Mouse (Mus musculus) 416B (cell line): ENCODE measurements around the gene Sstr2.

ENCODE experiments used
- DNase-seq: peaks from one replicate; pipeline ENCODE4 v3.0.0; 2011; ENCODE audit warnings: low read depth

The Sstr2 gene

GRCm38 (mm10) chr11:113618672-113619419, at the start of gene Sstr2:
Sstr2 (plus strand) TSS chr11:113619342.
- DNase-seq = no peak

DNA sequence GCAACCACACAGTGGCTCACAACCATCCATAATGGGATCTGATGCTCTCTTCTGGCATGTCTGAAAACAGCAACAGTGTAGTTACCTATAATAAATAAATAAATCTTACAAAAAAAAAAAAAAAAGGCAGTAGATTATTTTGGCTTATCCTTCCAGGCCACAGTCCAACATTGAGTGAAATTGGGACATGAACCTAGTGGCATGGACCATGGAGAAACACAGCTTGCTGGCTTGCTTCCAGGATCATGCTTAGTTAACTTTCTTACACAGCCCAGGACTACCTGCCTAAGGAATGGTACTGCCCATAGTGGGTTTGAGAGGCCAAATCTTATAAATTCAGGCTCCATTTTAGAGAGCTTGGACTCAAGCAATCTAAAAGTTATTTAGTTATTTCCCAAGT, 47.5 kb upstream of the Sstr2 start:
- DNase-seq = no peak

GRCm38 (mm10) chr11:113572641-113573040, 46.5 kb upstream of the Sstr2 start:
- no peak for DNase-seq

- no peak for DNase-seq
Observed at GRCm38 (mm10) chr11:113577221-113577620, 41.9 kb upstream of the Sstr2 start.

DNA sequence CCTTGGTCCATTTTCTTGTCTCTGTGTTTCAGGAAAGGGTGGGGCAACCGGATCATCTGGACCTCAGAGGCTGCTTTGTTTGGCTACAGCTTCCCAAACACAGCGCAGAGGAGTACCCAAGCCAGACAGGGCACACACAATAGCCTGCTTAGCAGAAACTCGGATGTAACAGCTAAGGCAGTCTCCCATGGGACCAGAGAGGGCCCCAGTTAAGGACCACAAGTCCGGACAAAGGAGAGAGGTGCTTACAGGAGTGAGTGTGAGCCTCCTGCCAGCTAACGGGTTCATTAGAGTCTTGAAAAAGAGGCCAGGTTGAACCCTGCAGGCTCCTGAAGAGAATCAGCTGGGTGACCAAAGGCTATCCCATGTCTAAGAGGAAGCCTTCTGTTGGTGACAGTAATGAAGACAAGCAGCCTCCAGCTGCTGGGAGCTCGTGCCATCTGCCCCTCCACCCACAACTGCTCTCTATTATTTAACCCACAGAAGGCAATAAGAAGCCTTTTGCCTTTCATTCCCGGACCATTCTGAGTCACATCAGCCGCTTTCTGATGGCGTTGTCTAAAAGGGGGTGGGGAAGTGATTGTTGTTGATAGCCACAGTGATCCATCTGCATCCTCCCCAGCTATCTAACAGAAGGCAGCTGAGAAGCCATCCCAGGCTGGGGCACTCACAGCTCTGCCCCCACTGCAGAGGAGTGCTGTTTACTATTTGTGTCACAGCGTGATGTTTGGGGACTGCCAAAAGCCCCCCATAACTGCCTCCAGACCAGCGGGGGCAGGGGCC, 35.1 kb upstream of the Sstr2 start:
- DNase-seq = no peak

- DNase-seq = no peak
Observed at GRCm38 (mm10) chr11:113586423-113586822, 32.7 kb upstream of the Sstr2 start.

- no peak for DNase-seq
Observed at GRCm38 (mm10) chr11:113588936-113589335, 30.2 kb upstream of the Sstr2 start.

DNA sequence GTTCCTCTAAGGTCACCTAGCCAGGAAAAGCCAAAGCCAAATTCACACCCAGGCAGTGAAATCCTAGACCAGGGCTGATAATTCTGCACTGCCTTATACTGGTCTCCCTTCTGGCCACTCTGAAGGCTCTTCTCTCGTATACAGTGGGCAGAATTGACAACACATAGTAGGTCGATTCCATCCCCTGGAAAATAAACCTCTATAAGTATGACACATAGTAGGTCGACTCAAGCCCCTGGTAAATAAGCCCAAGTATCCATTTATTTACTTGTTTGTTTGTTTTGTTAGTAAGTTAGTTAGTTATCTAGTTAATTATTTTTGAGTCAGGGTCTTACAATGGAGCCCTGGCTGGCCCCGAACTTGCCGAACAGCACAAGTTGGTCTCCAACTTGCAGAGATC, 24.0 kb upstream of the Sstr2 start:
- no peak for DNase-seq

DNA sequence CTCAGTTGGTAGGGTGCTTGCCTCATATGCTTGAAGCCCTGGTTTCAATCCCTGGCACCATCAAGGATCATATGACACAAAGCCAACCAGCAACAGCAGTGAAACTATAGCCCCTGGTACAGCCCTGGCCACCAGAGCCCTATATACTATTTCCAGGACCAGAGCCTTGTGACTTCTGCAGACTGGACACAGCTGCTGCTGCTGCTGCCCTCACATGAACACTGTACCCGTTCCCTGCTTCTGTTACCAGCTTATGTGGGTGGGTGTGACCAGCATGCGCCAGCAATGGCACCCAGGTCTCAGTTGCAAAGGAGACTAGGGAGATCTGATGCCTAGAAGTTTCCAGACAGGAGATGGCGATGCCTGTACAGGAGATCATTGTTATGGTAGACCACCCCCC, 21.5 kb upstream of the Sstr2 start:
- DNase-seq = no peak

DNA sequence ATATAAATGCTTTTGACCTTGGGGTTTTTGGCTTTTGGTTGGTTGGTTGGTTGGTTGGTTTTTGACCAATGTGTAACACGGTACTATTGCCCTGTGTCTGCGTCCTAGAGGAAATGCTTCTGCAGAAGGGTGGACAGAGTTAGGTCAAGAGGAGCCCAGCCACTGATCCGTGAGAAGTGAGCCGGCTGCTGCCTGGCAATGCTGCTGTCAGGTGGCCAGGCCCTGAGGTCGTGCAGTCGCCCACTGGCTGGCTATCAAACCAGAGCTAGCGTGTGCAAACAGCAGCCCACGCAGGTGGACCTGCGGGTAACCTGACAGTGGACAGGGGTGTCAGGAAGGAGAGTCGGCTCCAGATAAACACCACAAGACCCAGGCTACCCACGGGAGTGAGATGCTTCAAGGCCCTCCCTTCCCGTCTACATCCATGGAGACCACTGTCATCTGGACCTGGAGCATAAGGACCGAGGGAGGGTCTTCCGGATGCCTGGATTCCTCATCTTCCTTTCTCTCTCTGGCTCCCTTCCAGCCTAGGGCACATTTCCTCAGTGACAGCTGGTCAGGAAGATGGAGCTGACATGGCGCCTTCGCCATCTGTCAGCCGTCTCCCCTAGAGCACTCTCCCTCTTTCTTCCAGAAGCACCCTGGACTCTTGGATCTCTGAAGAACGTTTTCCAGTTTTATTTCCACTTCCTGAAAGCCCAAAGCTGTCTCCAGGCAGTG, 18.5 kb upstream of the Sstr2 start:
- DNase-seq = no peak

- DNase-seq = no peak
Observed at GRCm38 (mm10) chr11:113601616-113602343, 17.4 kb upstream of the Sstr2 start.

DNA sequence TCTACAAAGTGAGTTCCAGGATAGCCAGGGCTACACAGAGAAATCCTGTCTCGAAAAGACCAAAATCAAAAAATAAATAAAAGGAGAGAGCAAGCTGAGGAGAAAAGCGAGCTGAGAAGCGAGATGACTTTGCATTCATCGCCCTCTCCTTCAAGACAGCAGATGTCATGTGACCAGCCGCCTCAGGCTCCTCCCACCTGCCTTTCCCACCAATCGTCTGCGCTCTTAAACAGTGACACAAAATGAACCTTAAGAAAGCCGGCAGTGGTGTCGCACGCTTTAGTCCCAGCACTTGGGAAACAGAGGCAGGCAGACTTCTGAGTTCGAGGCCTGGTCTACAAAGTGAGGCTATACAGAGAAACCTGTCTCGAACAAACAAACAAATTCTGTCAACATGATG, 11.6 kb upstream of the Sstr2 start:
- DNase-seq = no peak

GRCm38 (mm10) chr11:113609581-113609980, 9.6 kb upstream of the Sstr2 start:
- DNase-seq = no peak

DNA sequence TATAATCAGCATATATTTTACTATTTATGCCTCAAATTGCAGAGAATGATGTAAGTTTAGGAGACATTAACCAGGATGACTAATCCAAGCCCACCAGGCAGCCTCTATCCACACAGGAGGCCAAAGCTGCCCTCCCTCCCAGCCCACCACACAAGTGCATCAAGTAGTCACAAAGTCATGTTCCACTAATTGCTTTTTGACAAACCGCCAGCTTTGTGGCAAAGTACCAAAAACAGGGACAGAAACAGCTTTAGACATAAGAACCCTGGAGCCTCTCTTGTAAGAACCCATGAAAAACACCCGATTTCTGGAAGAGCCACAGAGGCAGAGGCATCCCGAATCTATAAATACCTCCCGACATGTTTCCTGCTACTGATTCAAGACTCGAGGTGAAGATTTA, 8.9 kb upstream of the Sstr2 start:
- DNase-seq = no peak

- no peak for DNase-seq
Observed at GRCm38 (mm10) chr11:113611112-113611646, 8.0 kb upstream of the Sstr2 start.

DNA sequence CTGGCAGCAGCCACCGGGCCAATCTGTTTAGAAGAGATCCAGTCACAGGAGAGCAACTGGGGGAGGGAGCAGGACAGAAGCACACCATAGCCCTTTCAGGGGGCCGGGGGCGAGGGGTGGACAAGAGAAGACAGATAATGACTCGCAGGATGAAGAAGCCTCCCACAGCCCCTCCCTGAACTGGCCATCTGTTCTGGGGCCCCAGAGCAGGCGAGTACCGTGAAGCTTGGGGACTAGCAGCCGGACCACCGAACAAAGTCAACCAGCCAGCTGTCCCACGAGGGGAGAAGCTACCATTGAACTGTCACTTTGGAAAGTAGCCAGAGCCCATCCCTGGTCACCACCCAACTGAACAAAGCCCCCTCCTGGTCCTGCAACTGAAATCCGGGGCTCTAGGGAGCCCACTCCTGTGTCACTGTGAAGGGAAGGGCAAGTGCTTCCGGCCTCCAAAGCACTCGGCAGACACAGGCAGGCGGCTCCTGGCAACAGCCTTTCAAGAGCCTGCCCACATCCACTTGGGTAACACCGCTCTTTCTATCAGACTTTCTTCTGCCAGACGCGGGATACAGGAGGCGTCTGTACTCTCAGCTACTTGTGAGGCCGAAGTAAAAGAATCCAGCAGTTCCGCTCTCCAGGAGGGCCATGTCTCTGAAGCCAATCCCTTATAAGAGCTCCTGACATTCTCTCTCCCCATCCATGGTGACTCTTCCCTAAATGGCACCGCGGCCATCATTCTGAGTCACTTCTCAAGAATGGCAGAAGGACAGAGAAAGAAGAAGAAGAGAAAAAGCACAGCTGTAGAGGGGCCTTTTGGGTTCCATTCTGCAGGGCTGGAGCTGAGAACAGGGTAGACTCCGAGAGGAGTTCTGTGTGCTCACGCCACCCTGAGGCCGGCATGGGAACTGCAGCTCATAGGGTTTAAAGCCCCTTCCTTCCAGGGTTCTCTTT, 7.2 kb upstream of the Sstr2 start:
- peak; percentile 47 for DNase-seq

- peak; percentile 85 for DNase-seq
Observed at GRCm38 (mm10) chr11:113614476-113614875, 4.7 kb upstream of the Sstr2 start.

GRCm38 (mm10) chr11:113617132-113617911, 1.8 kb upstream of the Sstr2 start:
- DNase-seq = peak; percentile 81

DNA sequence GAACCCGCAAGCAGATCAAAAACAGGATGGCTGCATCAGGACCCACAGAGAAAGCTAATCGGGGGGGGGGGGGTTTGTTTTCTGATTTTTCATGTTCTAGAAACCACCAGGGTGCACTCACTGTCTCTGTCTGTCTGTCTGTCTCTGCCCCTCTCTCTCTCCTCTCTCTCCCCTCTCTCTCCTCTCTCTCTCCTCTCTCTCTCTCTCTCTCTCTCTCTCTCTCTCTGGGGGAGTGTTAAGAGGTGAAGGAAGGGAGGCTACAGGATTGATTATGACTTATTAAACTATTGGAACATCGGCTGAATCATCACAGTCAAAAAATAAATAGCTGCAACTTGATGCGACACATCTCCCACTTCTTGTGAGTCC, 855 bp upstream of the Sstr2 start:
- DNase-seq = no peak
